Mouse (Mus musculus) MEL (cell line): Measurements from ENCODE around the gene Zfp654. TPM values are rescaled to one million over a fixed set of nuclear protein-coding genes. Genes with fewer than 3 reads are reported as not detected.

Experiments used
- DNase-seq: peaks from one replicate; pipeline ENCODE4 v3.0.0; 2011; ENCODE audit warnings: low read depth, low spot score
- H3K27ac ChIP-seq: 2 replicates; pipeline ENCODE4 v1.5.1; 2012; ENCODE audit warnings: low read depth, mild to moderate bottlenecking, control low read depth, low read length, moderate library complexity; ENCODE audit not compliant: control insufficient read depth
- H3K27me3 ChIP-seq, 2 experiments: fragments of 150-350 bp in 1 of 2; sonication (generic) in 1 of 2; 2 replicates each; pipeline ENCODE4 v1.6.1; 2012; ENCODE audit warnings: low read length in 2 of 2, mild to moderate bottlenecking in 2 of 2, improper control_type of control experiment in 1 of 2, moderate library complexity in 1 of 2; ENCODE audit not compliant: insufficient read depth in 2 of 2, control insufficient read depth in 1 of 2
- H3K36me3 ChIP-seq, 2 experiments: 2 replicates each; pipeline ENCODE4 v1.6.1; 2012 to 2014; ENCODE audit warnings: low read length in 2 of 2, improper control_type of control experiment in 1 of 2, inconsistent platforms in 1 of 2, mild to moderate bottlenecking in 1 of 2; ENCODE audit not compliant: insufficient read depth in 2 of 2, control insufficient read depth in 1 of 2
- H3K4me1 ChIP-seq, 2 experiments: fragments of 150-350 bp in 1 of 2; sonication (generic) in 1 of 2; 2 replicates each; pipeline ENCODE4 v1.6.1; 2012; ENCODE audit warnings: low read length in 2 of 2, improper control_type of control experiment in 1 of 2, mild to moderate bottlenecking in 1 of 2; ENCODE audit not compliant: insufficient read depth in 2 of 2, control insufficient read depth in 1 of 2
- H3K4me3 ChIP-seq, 2 experiments: fragments of 150-350 bp in 1 of 2; sonication (generic) in 1 of 2; 2 replicates each; pipeline ENCODE4 v1.5.1; 2012; ENCODE audit warnings: low read depth in 2 of 2, low read length in 2 of 2, mild to moderate bottlenecking in 2 of 2, moderate library complexity in 2 of 2, control low read depth in 1 of 2, improper control_type of control experiment in 1 of 2; ENCODE audit not compliant: control insufficient read depth in 1 of 2, insufficient read depth in 1 of 2
- H3K79me2 ChIP-seq: 2 replicates; pipeline ENCODE4 v1.6.1; 2012; ENCODE audit warnings: mild to moderate bottlenecking, low read length, moderate library complexity; ENCODE audit not compliant: control insufficient read depth, poor library complexity, insufficient read depth
- H3K9ac ChIP-seq: 2 replicates; pipeline ENCODE4 v1.6.1; 2012; ENCODE audit warnings: low read depth, mild to moderate bottlenecking, control low read depth, low read length, moderate library complexity; ENCODE audit not compliant: control insufficient read depth, poor library complexity, severe bottlenecking
- H3K9me3 ChIP-seq: fragments of 150-350 bp; sonication (generic); replicated peaks from 2 replicates; pipeline ENCODE4 v1.6.1; 2012; ENCODE audit warnings: mild to moderate bottlenecking, low read length, improper control_type of control experiment, moderate library complexity; ENCODE audit not compliant: insufficient read depth
- CHD2 ChIP-seq: IDR thresholded peaks from 2 replicates; pipeline ENCODE4 v1.6.1; 2011; ENCODE audit warnings: low read length, improper control_type of control experiment
- CTCF ChIP-seq, 3 experiments: IDR thresholded peaks in 2 of 3; conservative IDR thresholded peaks in 1 of 3; 2 replicates each; pipeline ENCODE4 v1.5.1; 2011 to 2012; ENCODE audit warnings: low read length in 3 of 3, low read depth in 2 of 3, mild to moderate bottlenecking in 2 of 3, improper control_type of control experiment in 1 of 3, inconsistent platforms in 1 of 3, mixed read lengths in 1 of 3, moderate library complexity in 1 of 3; ENCODE audit not compliant: control insufficient read depth in 1 of 3, insufficient read depth in 1 of 3, poor library complexity in 1 of 3, severe bottlenecking in 1 of 3
- E2F4 ChIP-seq: IDR thresholded peaks from 2 replicates; pipeline ENCODE4 v1.6.1; 2011; ENCODE audit warnings: low read depth, low read length, improper control_type of control experiment, borderline replicate concordance
- ETS1 ChIP-seq: IDR thresholded peaks from 2 replicates; pipeline ENCODE4 v1.6.1; 2012; ENCODE audit warnings: low read depth, mild to moderate bottlenecking, inconsistent platforms, low read length, improper control_type of control experiment, moderate library complexity
- GATA1 ChIP-seq: IDR thresholded peaks from 2 replicates; pipeline ENCODE4 v1.6.1; 2011; ENCODE audit warnings: low read depth, low read length, improper control_type of control experiment
- HCFC1 ChIP-seq: IDR thresholded peaks from 2 replicates; pipeline ENCODE4 v1.6.1; 2012; ENCODE audit warnings: low read depth, mild to moderate bottlenecking, inconsistent platforms, low read length, improper control_type of control experiment, moderate library complexity
- JUND ChIP-seq: IDR thresholded peaks from 2 replicates; pipeline ENCODE4 v1.6.1; 2011; ENCODE audit warnings: low read depth, mild to moderate bottlenecking, improper control_type of control experiment, low read length
- KAT2A ChIP-seq: conservative IDR thresholded peaks from 2 replicates; pipeline ENCODE4 v1.6.1; 2012; ENCODE audit warnings: low read depth, low read length, improper control_type of control experiment, inconsistent platforms
- MAX ChIP-seq: IDR thresholded peaks from 2 replicates; pipeline ENCODE4 v1.6.1; 2011; ENCODE audit warnings: low read length, improper control_type of control experiment
- MAZ ChIP-seq: IDR thresholded peaks from 2 replicates; pipeline ENCODE4 v1.6.1; 2012; ENCODE audit warnings: low read depth, mild to moderate bottlenecking, inconsistent platforms, low read length, improper control_type of control experiment
- MEF2A ChIP-seq: IDR thresholded peaks from 2 replicates; pipeline ENCODE4 v1.6.1; 2014; ENCODE audit warnings: low read depth, mild to moderate bottlenecking, inconsistent platforms, low read length, improper control_type of control experiment; ENCODE audit not compliant: poor library complexity, insufficient replicate concordance, severe bottlenecking; ENCODE audit errors: extremely low read depth
- MXI1 ChIP-seq: IDR thresholded peaks from 2 replicates; pipeline ENCODE4 v1.6.1; 2011; ENCODE audit warnings: mild to moderate bottlenecking, low read depth, low read length, improper control_type of control experiment
- MYB ChIP-seq: IDR thresholded peaks from 2 replicates; pipeline ENCODE4 v1.6.1; 2011; ENCODE audit warnings: mild to moderate bottlenecking, low read depth, low read length, improper control_type of control experiment
- NRF1 ChIP-seq: IDR thresholded peaks from 2 replicates; pipeline ENCODE4 v1.6.1; 2014; ENCODE audit warnings: low read depth, mild to moderate bottlenecking, inconsistent platforms, low read length, improper control_type of control experiment, moderate library complexity; ENCODE audit not compliant: poor library complexity, insufficient read depth, severe bottlenecking
- POLR2AphosphoS2 ChIP-seq: IDR thresholded peaks from 2 replicates; pipeline ENCODE4 v1.6.1; 2011; ENCODE audit warnings: low read length, improper control_type of control experiment
- POLR2AphosphoS5 ChIP-seq: IDR thresholded peaks from 2 replicates; pipeline ENCODE4 v1.6.1; 2012; ENCODE audit warnings: low read depth, borderline replicate concordance, mild to moderate bottlenecking, inconsistent platforms, low read length, moderate library complexity, mixed read lengths
- RAD21 ChIP-seq: IDR thresholded peaks from 2 replicates; pipeline ENCODE4 v1.6.1; 2011; ENCODE audit warnings: mild to moderate bottlenecking, low read depth, low read length, improper control_type of control experiment
- RCOR1 ChIP-seq: IDR thresholded peaks from 2 replicates; pipeline ENCODE4 v1.6.1; 2012; ENCODE audit warnings: low read depth, mild to moderate bottlenecking, inconsistent platforms, low read length, improper control_type of control experiment
- UBTF ChIP-seq: IDR thresholded peaks from 2 replicates; pipeline ENCODE4 v1.6.1; 2012; ENCODE audit warnings: low read depth, mild to moderate bottlenecking, inconsistent platforms, low read length, improper control_type of control experiment, moderate library complexity, borderline replicate concordance; ENCODE audit not compliant: insufficient read depth
- USF1 ChIP-seq: IDR thresholded peaks from 2 replicates; pipeline ENCODE4 v1.6.1; 2014; ENCODE audit warnings: low read depth, mild to moderate bottlenecking, inconsistent platforms, low read length, improper control_type of control experiment, moderate library complexity
- polyA plus RNA-seq, 2 experiments: library from polyadenylated mRNA; stranded (reverse) in 1 of 2; unstranded in 1 of 2; fragments of >175 nt in 1 of 2; fragments of >200 nt in 1 of 2; gene quantifications; 2 replicates each; pipeline versions ENCODE4 v1.2.1 to v1.2.4; 2012; ENCODE audit warnings: low replicate concordance in 2 of 2, low read depth in 1 of 2; ENCODE audit not compliant: insufficient read length in 2 of 2, insufficient read depth in 1 of 2, missing spikeins in 1 of 2
- total RNA-seq: library from RNA; depleted of rRNA; stranded (reverse); fragments of 300-350 nt; gene quantifications from 2 replicates; pipeline ENCODE4 v1.2.3, GENCODE M21; 2012

Gene Zfp654
- total and polyA plus RNA-seq, 3 experiments, result 5.0 to 61.6 (median 6.9) TPM

- no peak overlapping the region for H3K4me3 ChIP-seq
- H3K36me3 ChIP-seq, result peaks cover 0 to 21% of the 10 kb centered on the region in 2 experiments; a peak in 2 of 4 replicates
- no peaks in the 10 kb centered on the region for H3K4me1 ChIP-seq
- TF ChIP-seq USF1 (no peak), POLR2AphosphoS5 (no peak)
- H3K9ac ChIP-seq, result no peak overlapping the region
- H3K27me3 ChIP-seq, result no peaks in the 10 kb centered on the region
- H3K9me3 ChIP-seq, result no peaks in the 10 kb centered on the region
- DNase-seq, result no peak
- H3K27ac ChIP-seq, result no peak overlapping the region
- H3K79me2 ChIP-seq, result no peaks in the 10 kb centered on the region; the same call in 1 of the 2 replicates
Measured at GRCm38 (mm10) chr16:64817094-64817765, 34.2 kb downstream of the Zfp654 start.

- Histone ChIP-seq H3K27me3 (no peaks in the 10 kb centered on the region), H3K79me2 (peaks cover 2% of the 10 kb centered on the region; the same call in 1 of the 2 replicates), H3K36me3 (peaks cover 0 to 19% of the 10 kb centered on the region in 2 experiments; a peak in 2 of 4 replicates), H3K4me1 (no peaks in the 10 kb centered on the region), H3K9me3 (no peaks in the 10 kb centered on the region), H3K4me3 (no peak overlapping the region), H3K9ac (no peak overlapping the region), H3K27ac (no peak overlapping the region)
- DNase-seq, result no peak
- no peak for TF ChIP-seq MYB
- TF ChIP-seq MAX, result no peak
- TF ChIP-seq MEF2A, result no peak
- no peak for TF ChIP-seq POLR2AphosphoS2
- TF ChIP-seq RCOR1, result no peak
- no peak for TF ChIP-seq GATA1
- no peak for TF ChIP-seq UBTF
- no peak for TF ChIP-seq CHD2
- no peak for TF ChIP-seq KAT2A
- TF ChIP-seq MXI1, result no peak
- TF ChIP-seq MAZ, result no peak
- TF ChIP-seq ETS1, result no peak
- TF ChIP-seq RAD21, result no peak
- TF ChIP-seq HCFC1, result no peak
- TF ChIP-seq CTCF (IDR thresholded peaks at IDR 0.05 in 2 of 3, conservative IDR thresholded peaks at IDR 0.05 in 1 of 3; ENCODE audit: control insufficient read depth in 1 of 3, insufficient read depth in 1 of 3, low read depth in 2 of 3, low read length in 3 of 3, poor library complexity in 1 of 3, severe bottlenecking in 1 of 3), result no peak
- no peak for TF ChIP-seq USF1
- TF ChIP-seq NRF1, result no peak
- no peak for TF ChIP-seq JUND
- no peak for TF ChIP-seq E2F4
- TF ChIP-seq, all 39 proteins: peak for 0
Measured at GRCm38 (mm10) chr16:64803041-64803440, 48.4 kb downstream of the Zfp654 start.
